Mouse (Mus musculus) small intestine, adult 2 months (tissue): Measurements from ENCODE around the gene Gm49416. TPM values are rescaled to one million over a fixed set of nuclear protein-coding genes. Genes with fewer than 3 reads are reported as not detected.

ENCODE experiments used
- H3K27ac ChIP-seq: fragments of 200-500 bp; 2 replicates; pipeline ENCODE4 v1.5.1; 2012; ENCODE audit warnings: low read depth, low read length, control low read depth, inconsistent platforms; ENCODE audit not compliant: insufficient read depth
- H3K27me3 ChIP-seq: fragments of 200-500 bp; 2 replicates; pipeline ENCODE4 v1.6.1; 2012; ENCODE audit warnings: mild to moderate bottlenecking, moderate library complexity, low read length, inconsistent platforms; ENCODE audit not compliant: control insufficient read depth, insufficient read depth
- H3K36me3 ChIP-seq: fragments of 200-500 bp; 2 replicates; pipeline ENCODE4 v1.6.1; 2012; ENCODE audit warnings: mild to moderate bottlenecking, low read length, control low read depth, inconsistent platforms; ENCODE audit not compliant: control insufficient read depth, insufficient read depth
- H3K4me1 ChIP-seq: fragments of 200-500 bp; 2 replicates; pipeline ENCODE4 v1.6.1; 2012; ENCODE audit warnings: low read length, inconsistent platforms, mixed read lengths; ENCODE audit not compliant: control insufficient read depth, insufficient read depth, insufficient read length
- H3K4me3 ChIP-seq: fragments of 200-500 bp; 2 replicates; pipeline ENCODE4 v1.5.1; 2012; ENCODE audit warnings: low read depth, mild to moderate bottlenecking, control low read depth, inconsistent platforms, low read length, moderate library complexity
- CTCF ChIP-seq: fragments of 200-500 bp; IDR thresholded peaks from 2 replicates; pipeline ENCODE4 v1.5.1; 2012; ENCODE audit warnings: low read depth, mild to moderate bottlenecking, control low read depth, inconsistent platforms, low read length, moderate library complexity, mixed read lengths; ENCODE audit not compliant: insufficient replicate concordance, insufficient read length; ENCODE audit errors: extremely low read depth
- POLR2A ChIP-seq: fragments of 200-500 bp; IDR thresholded peaks from 2 replicates; pipeline ENCODE4 v1.6.1; 2012; ENCODE audit warnings: low read depth, mild to moderate bottlenecking, control low read depth, inconsistent platforms, low read length, moderate library complexity
- WGBS: fragments of 180-500 bp; shearing (Covaris S2); methylation state at CpG from one replicate; pipeline ENCODE4 v1.1.7; 2018; 5-methylcytosine and 5-hydroxymethylcytosine counted together
- polyA plus RNA-seq: library from polyadenylated mRNA; depleted of rRNA; stranded (reverse); fragments of >200 nt; gene quantifications from 2 replicates; pipeline ENCODE4 v1.2.3, GENCODE M21; 2012

The Gm49416 gene
- polyA plus RNA-seq, 1 experiment, result not detected

- peak within 1 kb of the TSS; percentile 84 for H3K4me3 ChIP-seq
- peak within 1 kb of the TSS; percentile 45 for H3K27ac ChIP-seq
- TF ChIP-seq CTCF (no peak), POLR2A (peak; percentile 82; the same call in 1 of the 2 replicates)
- H3K36me3 ChIP-seq, result peaks cover 9% of the 10 kb centered on the region
- no peaks in the 10 kb centered on the region for H3K27me3 ChIP-seq
- under 1% methylated on average over 42 of the region's 42 CpGs for WGBS
- H3K4me1 ChIP-seq, result no peaks in the 10 kb centered on the region
These were observed 8.3 kb upstream of the Gm49416 start, which contains the start of gene Uqcc3 for GRCm38 (mm10) chr19:8880311-8881033. Gene Uqcc3, minus strand, starts transcription at chr19:8880923.

GRCm38 (mm10) chr19:8881034-8881392 lies 7.7 kb upstream of the Gm49416 start:
- Histone ChIP-seq H3K27me3 (no peaks in the 10 kb centered on the region), H3K4me3 (peak overlapping the region; percentile 84), H3K36me3 (peaks cover 5% of the 10 kb centered on the region), H3K4me1 (no peaks in the 10 kb centered on the region), H3K27ac (no peak overlapping the region)
- TF ChIP-seq POLR2A (no peak), CTCF (no peak)
- WGBS, result 4% methylated on average over 3 of the region's 3 CpGs

GRCm38 (mm10) chr19:8883616-8884015 lies 5.1 kb upstream of the Gm49416 start, which contains the start of the genes Lbhd1 and Gm49403:
Gene Lbhd1, plus strand, starts transcription at chr19:8883732.
Gene Gm49403, plus strand, starts transcription at chr19:8883930.
- WGBS, result 70% methylated on average over 3 of the region's 3 CpGs
- Histone ChIP-seq H3K27ac (no peak within 1 kb of the TSS), H3K27me3 (no peaks in the 10 kb centered on the region), H3K36me3 (no peaks in the 10 kb centered on the region), H3K4me3 (no peak within 1 kb of the TSS), H3K4me1 (no peaks in the 10 kb centered on the region; the same call in 1 of the 2 replicates)
- TF ChIP-seq POLR2A, result no peak
- no peak for TF ChIP-seq CTCF

- no peaks in the 10 kb centered on the region; the same call in 1 of the 2 replicates for H3K4me1 ChIP-seq
- TF ChIP-seq CTCF, result no peak
- no peak for TF ChIP-seq POLR2A
- H3K27ac ChIP-seq, result no peak overlapping the region
- H3K4me3 ChIP-seq, result no peak overlapping the region
- H3K36me3 ChIP-seq, result peaks cover 5% of the 10 kb centered on the region; the same call in 1 of the 2 replicates
- no peaks in the 10 kb centered on the region for H3K27me3 ChIP-seq
- WGBS, result 59% methylated on average over 1 of the region's 1 CpGs
These were observed 1.7 kb upstream of the Gm49416 start for GRCm38 (mm10) chr19:8886916-8887584.

GRCm38 (mm10) chr19:8887585-8888463 lies 902 bp upstream of the Gm49416 start:
- Histone ChIP-seq H3K4me3 (peak overlapping the region; percentile 86), H3K4me1 (no peaks in the 10 kb centered on the region; the same call in 1 of the 2 replicates), H3K27ac (peak overlapping the region; percentile 35), H3K36me3 (peaks cover 5% of the 10 kb centered on the region; the same call in 1 of the 2 replicates), H3K27me3 (no peaks in the 10 kb centered on the region)
- TF ChIP-seq POLR2A, result no peak
- no peak for TF ChIP-seq CTCF
- 12% methylated on average over 19 of the region's 19 CpGs for WGBS

- Histone ChIP-seq H3K27ac (peak within 1 kb of the TSS; percentile 46), H3K4me3 (peak within 1 kb of the TSS; percentile 99), H3K27me3 (no peaks in the 10 kb centered on the region), H3K36me3 (peaks cover 13% of the 10 kb centered on the region; the same call in 1 of the 2 replicates), H3K4me1 (peaks cover 8% of the 10 kb centered on the region)
- TF ChIP-seq POLR2A (peak; percentile 64), CTCF (no peak)
- WGBS, result 1% methylated on average over 54 of the region's 54 CpGs
These were observed 4.4 kb downstream of the Gm49416 start, which contains the start of gene Ints5 for GRCm38 (mm10) chr19:8892829-8893766. Gene Ints5, plus strand, starts transcription at chr19:8893005.
